Mouse (Mus musculus) CH12.LX (cell line): Measurements from ENCODE around the gene Car14. TPM values are rescaled to one million over a fixed set of nuclear protein-coding genes. Genes with fewer than 3 reads are reported as not detected.

Source experiments
- DNase-seq: peaks from one replicate; pipeline ENCODE4 v3.0.0-alpha.2; 2013; ENCODE audit errors: extremely low read depth
- H3K27ac ChIP-seq: 2 replicates; pipeline ENCODE4 v1.5.1; 2012; ENCODE audit warnings: low read depth, mild to moderate bottlenecking, control low read depth, moderate library complexity; ENCODE audit not compliant: insufficient read depth
- H3K27me3 ChIP-seq: replicated peaks from 2 replicates; pipeline ENCODE3; 2012; ENCODE audit warnings: inconsistent platforms
- H3K36me3 ChIP-seq, 2 experiments: replicated peaks in 1 of 2; 2 replicates each; pipeline versions ENCODE3 to v1.6.1; 2012; ENCODE audit warnings: inconsistent platforms in 1 of 2, low read length in 1 of 2, mild to moderate bottlenecking in 1 of 2, mixed read lengths in 1 of 2, moderate library complexity in 1 of 2; ENCODE audit not compliant: control insufficient read depth in 1 of 2, insufficient read depth in 1 of 2
- H3K4me1 ChIP-seq, 2 experiments: 2 replicates each; pipeline ENCODE4 v1.6.1; 2012; ENCODE audit warnings: inconsistent platforms in 1 of 2, moderate library complexity in 1 of 2; ENCODE audit not compliant: insufficient read depth in 2 of 2, control insufficient read depth in 1 of 2
- H3K4me2 ChIP-seq: 2 replicates; pipeline ENCODE4 v1.6.1; 2012; ENCODE audit warnings: low read depth, mild to moderate bottlenecking, control low read depth; ENCODE audit not compliant: poor library complexity, insufficient read depth, severe bottlenecking
- H3K4me3 ChIP-seq, 3 experiments: fragments of 150-350 bp in 1 of 3; sonication (generic) in 1 of 3; replicated peaks in 1 of 3; 2 replicates each; pipeline versions ENCODE3 to v1.5.1; 2011 to 2012; ENCODE audit warnings: low read depth in 2 of 3, low read length in 2 of 3, mild to moderate bottlenecking in 2 of 3, moderate library complexity in 2 of 3, control low read depth in 1 of 3, improper control_type of control experiment in 1 of 3, inconsistent platforms in 1 of 3, mixed read lengths in 1 of 3; ENCODE audit not compliant: poor library complexity in 1 of 3
- H3K79me2 ChIP-seq: replicated peaks from 2 replicates; pipeline ENCODE4 v1.6.1; 2012; ENCODE audit warnings: mild to moderate bottlenecking, moderate library complexity; ENCODE audit not compliant: control insufficient read depth, poor library complexity, insufficient read depth, severe bottlenecking; ENCODE audit errors: extremely low read depth
- H3K9ac ChIP-seq: 2 replicates; pipeline ENCODE4 v1.6.1; 2012; ENCODE audit warnings: low read depth, mild to moderate bottlenecking, control low read depth, moderate library complexity; ENCODE audit not compliant: insufficient read depth
- H3K9me3 ChIP-seq: replicated peaks from 2 replicates; pipeline ENCODE3; 2012; ENCODE audit warnings: low read length, inconsistent platforms, mixed read lengths
- CHD1 ChIP-seq: IDR thresholded peaks from 2 replicates; pipeline ENCODE4 v1.6.1; 2012; ENCODE audit warnings: low read depth, low read length, improper control_type of control experiment, inconsistent platforms
- CTCF ChIP-seq, 2 experiments: IDR thresholded peaks in 1 of 2; conservative IDR thresholded peaks in 1 of 2; 2 replicates each; pipeline ENCODE4 v1.5.1; 2011 to 2012; ENCODE audit warnings: low read depth in 2 of 2, low read length in 2 of 2, improper control_type of control experiment in 1 of 2, inconsistent platforms in 1 of 2, mild to moderate bottlenecking in 1 of 2, moderate library complexity in 1 of 2
- E2F4 ChIP-seq: IDR thresholded peaks from 2 replicates; pipeline ENCODE4 v1.6.1; 2011; ENCODE audit warnings: low read depth, low read length, improper control_type of control experiment; ENCODE audit not compliant: insufficient replicate concordance
- ETS1 ChIP-seq: conservative IDR thresholded peaks from 2 replicates; pipeline ENCODE4 v1.6.1; 2012; ENCODE audit warnings: low read depth, mild to moderate bottlenecking, inconsistent platforms, low read length, improper control_type of control experiment, moderate library complexity
- HCFC1 ChIP-seq: IDR thresholded peaks from 2 replicates; pipeline ENCODE4 v1.6.1; 2012; ENCODE audit warnings: low read depth, mild to moderate bottlenecking, inconsistent platforms, low read length, improper control_type of control experiment
- JUN ChIP-seq: IDR thresholded peaks from 2 replicates; pipeline ENCODE4 v1.6.1; 2011; ENCODE audit warnings: low read depth, mild to moderate bottlenecking, low read length, improper control_type of control experiment, moderate library complexity; ENCODE audit not compliant: insufficient read depth
- JUND ChIP-seq: conservative IDR thresholded peaks from 2 replicates; pipeline ENCODE4 v1.6.1; 2011; ENCODE audit warnings: low read depth, low read length, improper control_type of control experiment
- MAFK ChIP-seq: IDR thresholded peaks from 2 replicates; pipeline ENCODE4 v1.6.1; 2011; ENCODE audit warnings: low read length, improper control_type of control experiment; ENCODE audit not compliant: insufficient replicate concordance
- MAX ChIP-seq: IDR thresholded peaks from 2 replicates; pipeline ENCODE4 v1.6.1; 2011; ENCODE audit warnings: low read length, improper control_type of control experiment
- MEF2A ChIP-seq: IDR thresholded peaks from 2 replicates; pipeline ENCODE4 v1.6.1; 2014; ENCODE audit warnings: low read depth, mild to moderate bottlenecking, inconsistent platforms, low read length, improper control_type of control experiment, borderline replicate concordance
- MYC ChIP-seq: IDR thresholded peaks from 2 replicates; pipeline ENCODE4 v1.6.1; 2011; ENCODE audit warnings: low read depth, mild to moderate bottlenecking, improper control_type of control experiment, low read length
- NELFE ChIP-seq: IDR thresholded peaks from 2 replicates; pipeline ENCODE4 v1.6.1; 2011; ENCODE audit warnings: low read depth, low read length, improper control_type of control experiment
- NRF1 ChIP-seq: IDR thresholded peaks from 2 replicates; pipeline ENCODE4 v1.6.1; 2014; ENCODE audit warnings: low read depth, mild to moderate bottlenecking, inconsistent platforms, low read length, improper control_type of control experiment, moderate library complexity
- POLR2AphosphoS2 ChIP-seq: IDR thresholded peaks from 2 replicates; pipeline ENCODE4 v1.6.1; 2011; ENCODE audit warnings: low read depth, low read length, improper control_type of control experiment
- RAD21 ChIP-seq: IDR thresholded peaks from 2 replicates; pipeline ENCODE4 v1.6.1; 2011; ENCODE audit warnings: low read depth, mild to moderate bottlenecking, low read length, improper control_type of control experiment, moderate library complexity
- RCOR1 ChIP-seq: conservative IDR thresholded peaks from 2 replicates; pipeline ENCODE4 v1.6.1; 2012; ENCODE audit warnings: low read depth, mild to moderate bottlenecking, inconsistent platforms, low read length, improper control_type of control experiment
- SMC3 ChIP-seq: IDR thresholded peaks from 2 replicates; pipeline ENCODE4 v1.6.1; 2011; ENCODE audit warnings: low read depth, low read length, improper control_type of control experiment
- TCF12 ChIP-seq: IDR thresholded peaks from 2 replicates; pipeline ENCODE4 v1.6.1; 2014; ENCODE audit warnings: low read depth, mild to moderate bottlenecking, inconsistent platforms, low read length, improper control_type of control experiment
- UBTF ChIP-seq: IDR thresholded peaks from 2 replicates; pipeline ENCODE4 v1.6.1; 2012; ENCODE audit warnings: low read depth, mild to moderate bottlenecking, inconsistent platforms, low read length, improper control_type of control experiment, moderate library complexity
- ZC3H11A ChIP-seq: IDR thresholded peaks from 2 replicates; pipeline ENCODE4 v1.6.1; 2012; ENCODE audit warnings: low read depth, mild to moderate bottlenecking, inconsistent platforms, low read length, improper control_type of control experiment
- ZMIZ1 ChIP-seq: IDR thresholded peaks from 2 replicates; pipeline ENCODE4 v1.6.1; 2012; ENCODE audit warnings: low read depth, mild to moderate bottlenecking, inconsistent platforms, low read length, improper control_type of control experiment
- ZNF384 ChIP-seq: IDR thresholded peaks from 2 replicates; pipeline ENCODE4 v1.6.1; 2012; ENCODE audit warnings: low read depth, low read length, improper control_type of control experiment, inconsistent platforms
- dilution Hi-C: fragments of 300-500 bp; cut with MboI; formaldehyde crosslinking; loops from 2 replicates; pipeline ENCODE4 v1.14.3; 2020; ENCODE audit warnings: low sequenced_read_pairs; ENCODE audit not compliant: extremely low pct_unique_long_range_greater_than_20kb, extremely low pct_ligation_motif_present
- in situ Hi-C: fragments of 300-500 bp; cut with MboI; formaldehyde crosslinking; loops from 3 replicates; pipeline ENCODE4 v1.14.3; 2019; ENCODE audit warnings: low sequenced_read_pairs, low pct_ligation_motif_present, low pct_unique_long_range_greater_than_20kb, mixed read lengths
- polyA plus RNA-seq: library from polyadenylated mRNA; unstranded; fragments of >175 nt; gene quantifications from 2 replicates; pipeline ENCODE4 v1.2.1, GENCODE M21; 2012; ENCODE audit warnings: low read depth; ENCODE audit not compliant: insufficient read length
- total RNA-seq, 2 experiments: library from RNA; depleted of rRNA; stranded (reverse); fragments of 300-350 nt in 1 of 2; fragments of >200 nt in 1 of 2; gene quantifications; 2 replicates each; pipeline ENCODE4 v1.2.3; 2012 to 2014

Car14 gene
- total and polyA plus RNA-seq, 3 experiments: 0.13 to 0.36 TPM; not detected in 1

DNA sequence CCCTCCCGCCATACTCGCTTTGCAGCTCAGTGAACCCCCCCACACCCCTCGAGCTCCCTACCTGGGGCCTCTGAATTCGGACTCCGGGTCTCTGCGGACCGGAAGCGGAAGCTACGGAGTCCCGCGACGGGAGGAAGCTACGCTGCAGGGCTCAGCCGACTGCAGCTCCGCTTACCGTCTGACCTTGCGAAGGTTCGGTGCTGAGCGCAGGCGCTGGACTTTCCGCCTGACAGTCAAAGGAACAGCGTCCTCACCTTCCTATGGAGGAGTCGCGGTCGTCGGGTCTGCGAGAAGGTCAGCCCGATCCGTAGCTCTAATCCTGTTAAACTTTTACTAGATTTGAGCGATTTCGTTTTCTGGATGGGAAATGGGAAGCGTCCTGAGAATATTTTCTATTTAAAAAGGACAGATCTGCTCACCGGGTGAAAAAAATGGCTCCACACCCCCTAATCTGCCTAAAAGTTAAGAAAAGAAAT is 33.1 kb downstream of the Car14 start, which contains the start of gene Mrps21 (continued):
- peak; percentile 95; the same call in 1 of the 2 replicates for TF ChIP-seq NELFE
- no peak for TF ChIP-seq MAFK
- TF ChIP-seq E2F4: no peak
- TF ChIP-seq ZC3H11A: no peak
- TF ChIP-seq HCFC1: peak; percentile 90
- peak; percentile 72 for TF ChIP-seq POLR2AphosphoS2
- no peak for TF ChIP-seq SMC3
- no peak for TF ChIP-seq MAX
- TF ChIP-seq MEF2A: peak; percentile 58; the same call in 1 of the 2 replicates
- no peak for TF ChIP-seq CHD1
- TF ChIP-seq ZMIZ1: peak; percentile 65; the same call in 1 of the 2 replicates
- no peak; the same call in 1 of the 2 replicates for TF ChIP-seq RAD21
- TF ChIP-seq CTCF (conservative IDR thresholded peaks at IDR 0.05 in 1 of 2, IDR thresholded peaks at IDR 0.05 in 1 of 2; ENCODE audit: low read depth in 2 of 2, low read length in 2 of 2): no peak
- no peak for TF ChIP-seq JUND
- peak; percentile 62; the same call in 1 of the 2 replicates for TF ChIP-seq UBTF
- no peak for TF ChIP-seq MYC
- TF ChIP-seq ETS1: peak; percentile 38; the same call in 1 of the 2 replicates

DNA sequence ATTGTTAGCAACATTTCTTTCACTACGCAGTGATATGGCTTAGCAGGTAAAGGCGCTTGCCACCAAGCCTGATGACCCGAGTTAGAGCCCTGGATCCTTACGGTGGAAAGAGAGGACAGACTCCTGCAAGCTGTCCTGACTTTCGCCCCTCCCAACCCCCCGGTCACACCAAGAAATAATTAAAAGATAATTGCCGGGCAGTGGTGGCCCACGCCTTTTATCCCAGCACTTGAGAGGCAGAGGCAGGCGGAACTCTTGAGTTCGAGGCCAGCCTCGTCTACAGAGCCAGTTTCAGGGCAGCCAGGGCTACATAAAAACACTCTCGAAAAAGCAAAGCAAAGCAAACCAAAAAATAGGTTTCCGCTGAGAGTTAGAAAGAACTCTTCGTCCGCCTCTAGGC is 33.5 kb downstream of the Car14 start:
- H3K36me3 ChIP-seq: peaks cover 25 to 62% of the 10 kb centered on the region in 2 experiments
- H3K9ac ChIP-seq: peak overlapping the region; percentile 88
- H3K4me3 ChIP-seq: peak overlapping the region; percentile 68 to 96 (median 94)
- DNase-seq: no peak
- no peaks in the 10 kb centered on the region for H3K27me3 ChIP-seq
- in situ Hi-C loops: no loop called here
- H3K9me3 ChIP-seq: no peaks in the 10 kb centered on the region
- H3K4me2 ChIP-seq: peak overlapping the region; percentile 87
- peaks cover 3 to 19% of the 10 kb centered on the region in 2 experiments; a peak in 3 of 4 replicates for H3K4me1 ChIP-seq
- no peak for TF ChIP-seq E2F4
- no peak for TF ChIP-seq HCFC1
- TF ChIP-seq NRF1: no peak
- TF ChIP-seq TCF12: no peak
- no peak for TF ChIP-seq ZNF384
- TF ChIP-seq JUN: no peak
- no peak for TF ChIP-seq MYC
- TF ChIP-seq RCOR1: no peak
- TF ChIP-seq NELFE: no peak
- TF ChIP-seq, all 38 proteins: peak for 0
- no peak overlapping the region for H3K27ac ChIP-seq
- dilution Hi-C loops: no loop called here
- H3K79me2 ChIP-seq: peaks cover 43% of the 10 kb centered on the region
